Mouse (Mus musculus): ENCODE results near the gene Vmn2r36. TPM values are rescaled to one million over a fixed set of nuclear protein-coding genes. Genes with fewer than 3 reads are reported as not detected.
"Not testable (repeated sequence)": the region's sequence is repeated elsewhere in the genome, so short reads cannot be mapped to it uniquely, and the experiment has no call there.

The Vmn2r36 gene
- polyA plus RNA-seq (2016; fragmentation: Nextera tagmentation; extraction: Ambion mirVana) = not detected in 2 replicates

DNA sequence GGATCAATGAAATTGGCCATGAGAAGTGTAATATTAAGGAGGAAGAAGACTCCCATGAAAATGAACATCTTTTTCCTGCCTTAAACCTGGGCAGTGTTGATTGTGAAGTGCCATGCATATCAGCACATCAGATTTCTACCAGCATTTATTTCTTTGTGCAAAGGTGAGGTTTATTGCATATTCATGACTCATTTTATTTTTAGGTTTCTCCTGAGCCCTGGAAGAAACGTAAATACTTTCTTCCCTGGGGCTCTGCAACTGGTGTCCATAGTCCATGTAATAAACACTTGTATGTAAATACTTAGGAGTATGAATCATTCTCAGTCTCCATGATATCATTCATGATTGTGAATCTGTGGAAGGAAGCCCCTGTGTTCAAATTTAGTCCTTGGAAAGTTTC lies at the start of gene Vmn2r36:
Gene Vmn2r36 (minus strand): TSS at position 101 of the 400 bp plus-strand sequence.
- H3K9me3 ChIP-seq (replicated peaks); H3K27ac ChIP-seq; H3K4me3 ChIP-seq; H3K36me3 ChIP-seq; H3K4me1 ChIP-seq; H3K27me3 ChIP-seq (ENCODE audit: low read depth, poor library complexity, severe bottlenecking); DNase-seq (ENCODE audit: low spot score): not testable (repeated sequence)
- WGBS = no CpG with 5 or more reads among the region's 1 CpGs

Other genes starting within 250 kb of the Vmn2r36 start
- gene Vmn2r34, start 213.0 kb downstream of the Vmn2r36 start, polyA plus RNA-seq (2016; fragmentation: Nextera tagmentation; extraction: Ambion mirVana) = not detected in 2 replicates
- not detected in 2 replicates for gene Vmn2r35, start 82.6 kb downstream of the Vmn2r36 start, polyA plus RNA-seq (2016; fragmentation: Nextera tagmentation; extraction: Ambion mirVana)

Data from limb, embryonic 10.5 days (tissue).